Mouse (Mus musculus) midbrain, embryonic 16.5 days (tissue): ENCODE data around the gene Orai2. TPM values are rescaled to one million over a fixed set of nuclear protein-coding genes. Genes with fewer than 3 reads are reported as not detected.

Experiments
- ATAC-seq: fragments of 200-750 bp; cut with Nextera tagmentation; 2 replicates; pipeline ENCODE4 v1.8.0; 2017; ENCODE audit warnings: moderate TSS enrichment
- H3K27ac ChIP-seq: fragments of 300-500 bp; sonication (generic); 2 replicates; pipeline ENCODE4 v1.5.1; 2014; ENCODE audit warnings: mild to moderate bottlenecking, low read length, mixed read lengths
- H3K27me3 ChIP-seq: fragments of 300-500 bp; sonication (generic); 2 replicates; pipeline ENCODE4 v1.6.1; 2014; ENCODE audit warnings: low read depth, low read length, mixed read lengths; ENCODE audit not compliant: control insufficient read depth, insufficient read depth
- H3K36me3 ChIP-seq: fragments of 300-500 bp; sonication (generic); 2 replicates; pipeline ENCODE4 v1.6.1; 2014; ENCODE audit warnings: mild to moderate bottlenecking, low read length, moderate library complexity, mixed read lengths; ENCODE audit not compliant: control insufficient read depth, insufficient read depth
- H3K4me1 ChIP-seq: fragments of 300-500 bp; sonication (generic); 2 replicates; pipeline ENCODE4 v1.6.1; 2014; ENCODE audit warnings: mild to moderate bottlenecking, low read length, mixed read lengths; ENCODE audit not compliant: control insufficient read depth, insufficient read depth
- H3K4me2 ChIP-seq: fragments of 300-500 bp; sonication (generic); 2 replicates; pipeline ENCODE4 v1.6.1; 2014; ENCODE audit warnings: mild to moderate bottlenecking, low read length, mixed read lengths
- H3K4me3 ChIP-seq: fragments of 300-500 bp; sonication (generic); 2 replicates; pipeline ENCODE4 v1.5.1; 2014; ENCODE audit warnings: low read depth, mild to moderate bottlenecking, low read length, moderate library complexity, mixed read lengths
- H3K9ac ChIP-seq: fragments of 300-500 bp; sonication (generic); 2 replicates; pipeline ENCODE4 v1.6.1; 2014; ENCODE audit warnings: low read depth, low read length, mixed read lengths
- H3K9me3 ChIP-seq: fragments of 300-500 bp; sonication (generic); replicated peaks from 2 replicates; pipeline ENCODE4 v1.6.1; 2014; ENCODE audit warnings: mild to moderate bottlenecking, low read length, mixed read lengths; ENCODE audit not compliant: control insufficient read depth, poor library complexity, severe bottlenecking
- WGBS: fragments of 180-500 bp; shearing (Covaris S2); extraction: QIAGEN DNeasy Blood & Tissue Kit; methylation state at CpG from one replicate; pipeline ENCODE4 v1.1.7; 2014; 5-methylcytosine and 5-hydroxymethylcytosine counted together
- polyA plus RNA-seq: library from polyadenylated mRNA; unstranded; fragments of >200 nt; fragmentation: Nextera tagmentation; extraction: Ambion mirVana; gene quantifications from 2 replicates; pipeline ENCODE4 v1.2.1, GENCODE M21; 2015

The Orai2 gene
- polyA plus RNA-seq, 1 experiment from 2014 or later, result 52.0 TPM

DNA sequence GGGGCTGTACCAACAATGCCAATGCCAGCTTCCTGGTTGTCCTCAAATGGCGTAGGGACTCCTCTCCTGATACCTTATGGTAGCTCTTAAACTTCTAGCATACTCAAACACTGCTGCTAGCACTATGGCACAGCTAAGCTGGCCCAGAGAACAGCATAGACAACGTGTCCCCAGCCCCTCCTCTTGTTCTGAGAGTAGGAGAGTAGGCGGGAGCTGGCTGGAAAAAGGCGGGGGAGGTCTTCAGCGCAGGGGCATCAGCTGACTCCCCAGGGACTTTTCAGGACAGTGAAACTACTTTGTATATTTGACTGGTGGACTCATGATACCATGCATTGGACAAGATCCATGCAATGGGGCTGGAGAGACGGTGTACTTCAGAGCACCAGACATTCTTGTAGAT, 11.5 kb upstream of the Orai2 start:
- Histone ChIP-seq H3K27ac (no peak overlapping the region), H3K9ac (no peak overlapping the region), H3K27me3 (no peaks in the 10 kb centered on the region), H3K4me3 (no peak overlapping the region), H3K36me3 (peaks cover 28% of the 10 kb centered on the region), H3K9me3 (no peaks in the 10 kb centered on the region), H3K4me2 (no peak overlapping the region), H3K4me1 (no peaks in the 10 kb centered on the region)
- no peak for ATAC-seq
- 90% methylated on average over 6 of the region's 6 CpGs for WGBS

DNA sequence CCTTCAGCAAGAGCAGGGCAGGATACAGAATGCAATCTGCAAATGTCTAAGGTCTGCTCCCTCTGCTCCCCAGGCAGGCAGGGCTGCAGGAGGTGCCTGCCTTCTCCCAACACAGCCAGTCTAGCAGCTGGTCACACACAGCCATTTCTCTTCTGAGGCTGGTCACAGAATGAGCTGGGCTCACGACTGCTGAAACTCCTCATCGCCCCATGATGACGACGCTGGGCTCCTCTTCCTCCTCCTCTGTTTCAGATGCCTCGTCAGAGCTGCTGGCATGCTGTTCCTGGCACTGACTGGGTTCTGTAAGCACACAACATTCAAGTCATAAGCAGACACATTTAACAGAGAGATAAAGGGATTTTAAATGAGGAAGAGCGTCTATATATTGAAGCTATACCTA, 10.7 kb upstream of the Orai2 start:
- no peak for ATAC-seq
- no peak overlapping the region for H3K4me2 ChIP-seq

DNA sequence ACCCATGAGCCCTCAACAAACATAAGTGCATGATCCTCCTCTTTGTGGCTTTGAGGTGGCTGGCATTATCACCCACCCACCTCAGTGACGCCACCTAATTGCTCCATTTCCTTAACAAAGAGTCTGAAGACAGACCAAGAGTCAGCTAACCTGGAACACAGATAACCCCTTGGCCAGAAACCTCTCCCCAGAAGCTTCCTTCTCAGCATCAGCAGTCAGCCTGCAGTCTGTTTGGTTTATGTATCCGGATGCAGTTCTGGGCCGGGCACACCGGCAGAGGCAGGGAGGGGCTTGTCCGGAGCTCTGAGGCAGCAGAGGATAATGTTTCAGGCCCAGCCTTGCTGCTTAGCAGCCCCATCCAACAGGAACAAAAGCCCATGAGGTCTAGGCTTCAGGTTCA, 9.1 kb upstream of the Orai2 start:
- H3K27me3 ChIP-seq, result no peaks in the 10 kb centered on the region
- ATAC-seq, result no peak
- no peaks in the 10 kb centered on the region for H3K9me3 ChIP-seq
- H3K4me1 ChIP-seq, result no peaks in the 10 kb centered on the region
- 85% methylated on average over 5 of the region's 5 CpGs for WGBS
- no peak overlapping the region for H3K4me3 ChIP-seq
- no peak overlapping the region for H3K4me2 ChIP-seq
- H3K36me3 ChIP-seq, result peaks cover 28% of the 10 kb centered on the region
- no peak overlapping the region for H3K9ac ChIP-seq
- H3K27ac ChIP-seq, result no peak overlapping the region

More for the DNA sequence above, 10.7 kb upstream of the Orai2 start:
- no peaks in the 10 kb centered on the region for H3K27me3 ChIP-seq
- peaks cover 28% of the 10 kb centered on the region for H3K36me3 ChIP-seq
- H3K27ac ChIP-seq, result no peak overlapping the region
- no peaks in the 10 kb centered on the region for H3K9me3 ChIP-seq
- 89% methylated on average over 6 of the region's 6 CpGs for WGBS
- no peaks in the 10 kb centered on the region for H3K4me1 ChIP-seq
- no peak overlapping the region for H3K9ac ChIP-seq
- H3K4me3 ChIP-seq, result no peak overlapping the region

DNA sequence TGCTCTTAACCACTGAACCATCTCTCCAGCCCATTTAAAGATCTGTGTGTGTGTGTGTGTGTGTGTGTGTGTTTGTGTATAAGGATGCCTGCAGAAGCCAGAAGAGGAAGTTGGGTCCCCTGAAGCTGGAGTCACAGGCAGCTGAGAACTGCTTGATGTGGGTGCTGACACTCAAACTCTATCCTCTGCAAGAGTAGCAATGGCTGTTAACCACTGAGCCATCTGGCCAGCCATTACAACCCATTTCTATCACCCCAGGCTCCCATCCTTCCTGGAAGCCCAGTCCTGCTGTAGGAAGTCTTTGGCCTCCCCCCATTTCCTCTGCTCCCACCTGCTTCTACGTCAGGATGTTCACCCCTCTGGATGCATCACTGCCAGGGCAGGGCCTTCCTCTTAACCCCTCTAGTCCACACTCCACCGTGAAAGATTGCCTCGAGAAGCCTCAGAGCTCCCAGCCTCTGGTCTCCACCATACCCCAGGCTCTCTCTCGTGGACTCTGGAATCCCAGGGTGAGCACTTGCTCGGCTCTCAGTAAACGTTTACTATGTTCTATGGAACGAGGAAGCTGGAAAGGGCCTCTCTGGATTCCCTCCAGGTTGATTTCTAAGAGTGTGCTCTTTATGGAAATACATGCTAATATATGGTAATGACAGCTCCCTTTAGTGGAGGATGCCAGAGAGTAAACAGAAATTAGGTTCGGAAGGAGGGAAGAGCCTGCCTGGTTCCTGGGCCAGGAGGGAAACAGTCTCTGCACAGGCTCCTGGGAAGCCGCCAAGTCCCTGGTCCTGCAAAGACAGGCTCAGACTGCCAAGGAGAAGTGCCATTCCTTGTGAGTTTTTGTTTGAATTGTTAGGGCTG, 3.3 kb upstream of the Orai2 start:
- no peak for ATAC-seq
- peak overlapping the region; percentile 44; the same call in 1 of the 2 replicates for H3K9ac ChIP-seq
- 39% methylated on average over 9 of the region's 9 CpGs for WGBS
- H3K36me3 ChIP-seq, result peaks cover 6% of the 10 kb centered on the region
- H3K4me2 ChIP-seq, result no peak overlapping the region
- no peaks in the 10 kb centered on the region for H3K9me3 ChIP-seq
- no peak overlapping the region for H3K4me3 ChIP-seq
- H3K4me1 ChIP-seq, result peaks cover 21% of the 10 kb centered on the region
- H3K27ac ChIP-seq, result peak overlapping the region; percentile 70
- no peaks in the 10 kb centered on the region for H3K27me3 ChIP-seq

DNA sequence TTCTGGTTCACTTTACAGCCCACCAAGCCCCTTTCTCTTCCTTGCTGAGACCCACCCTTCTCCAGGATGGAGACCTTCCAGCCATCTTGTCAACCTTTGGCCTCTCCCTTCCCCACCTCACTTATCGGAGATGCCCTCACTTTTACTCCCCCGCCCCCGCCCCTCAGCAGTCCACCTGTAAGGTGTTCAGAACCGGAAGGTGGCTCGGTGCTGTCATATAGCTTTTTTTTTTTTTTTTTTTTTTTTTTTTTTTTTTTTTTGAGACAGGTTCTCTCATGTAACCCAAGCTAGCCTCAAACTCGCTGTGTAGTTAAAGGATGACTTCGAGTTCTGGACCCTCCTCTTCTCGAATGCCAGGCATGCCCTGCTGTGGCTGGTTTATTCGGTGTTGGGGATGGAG, 2.4 kb upstream of the Orai2 start:
- Histone ChIP-seq H3K4me3 (no peak overlapping the region), H3K27ac (no peak overlapping the region), H3K4me2 (no peak overlapping the region), H3K9me3 (no peaks in the 10 kb centered on the region), H3K36me3 (no peaks in the 10 kb centered on the region), H3K9ac (no peak overlapping the region), H3K27me3 (no peaks in the 10 kb centered on the region), H3K4me1 (peaks cover 21% of the 10 kb centered on the region)
- WGBS, result 79% methylated on average over 9 of the region's 9 CpGs
- ATAC-seq, result no peak

DNA sequence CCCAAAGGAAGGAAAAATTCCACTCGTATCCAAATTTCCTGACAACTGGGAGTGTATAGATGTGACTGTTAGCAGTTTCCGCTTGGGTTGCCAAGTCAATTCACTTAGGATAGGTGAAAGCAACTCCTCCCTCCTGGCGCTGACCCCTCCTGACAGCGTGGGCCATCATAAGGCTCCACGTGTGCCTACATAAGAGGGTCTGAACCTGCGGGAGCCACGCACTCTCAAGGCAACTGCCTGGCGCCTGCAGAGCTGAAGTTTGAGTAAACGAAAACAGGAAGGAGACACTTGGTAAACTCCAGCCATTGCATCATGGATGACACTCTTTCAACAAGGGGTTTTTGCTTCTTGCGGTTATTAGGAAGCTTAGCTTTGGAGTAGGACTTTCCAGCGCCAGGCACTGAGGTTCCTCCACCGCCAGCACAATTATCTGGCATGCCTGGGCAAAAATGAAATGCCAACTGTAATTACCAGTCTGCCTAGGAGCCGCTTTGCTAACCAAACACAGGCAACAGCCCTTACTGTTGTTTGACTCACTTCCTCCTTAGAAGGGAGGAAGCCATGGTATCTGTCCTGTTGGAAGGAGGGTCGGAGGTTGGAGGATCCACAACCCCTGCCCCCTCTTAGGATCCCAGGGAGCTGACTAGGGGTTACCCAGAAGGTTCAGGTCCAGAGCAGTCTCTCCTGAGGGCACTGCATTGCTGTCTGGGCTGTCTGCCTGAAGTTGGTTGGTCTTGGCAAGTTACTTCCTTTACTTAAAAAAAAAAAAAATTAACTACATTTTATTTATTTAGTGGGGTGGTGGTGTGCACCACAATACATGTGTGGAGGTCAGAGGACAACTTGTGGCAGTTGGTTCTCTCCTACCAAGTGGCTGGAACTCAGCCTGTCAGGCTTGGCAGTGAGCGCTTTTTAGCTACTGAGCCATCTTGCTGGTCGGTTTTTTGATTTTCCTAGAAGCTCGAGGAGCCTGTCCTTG, 1.1 kb upstream of the Orai2 start:
- Histone ChIP-seq H3K27me3 (no peaks in the 10 kb centered on the region), H3K4me3 (peak overlapping the region; percentile 58), H3K27ac (peak overlapping the region; percentile 77), H3K9me3 (no peaks in the 10 kb centered on the region), H3K4me2 (peak overlapping the region; percentile 92), H3K4me1 (peaks cover 21% of the 10 kb centered on the region), H3K9ac (peak overlapping the region; percentile 80), H3K36me3 (peaks cover 3% of the 10 kb centered on the region; the same call in 1 of the 2 replicates)
- 35% methylated on average over 17 of the region's 17 CpGs for WGBS
- ATAC-seq, result no peak

DNA sequence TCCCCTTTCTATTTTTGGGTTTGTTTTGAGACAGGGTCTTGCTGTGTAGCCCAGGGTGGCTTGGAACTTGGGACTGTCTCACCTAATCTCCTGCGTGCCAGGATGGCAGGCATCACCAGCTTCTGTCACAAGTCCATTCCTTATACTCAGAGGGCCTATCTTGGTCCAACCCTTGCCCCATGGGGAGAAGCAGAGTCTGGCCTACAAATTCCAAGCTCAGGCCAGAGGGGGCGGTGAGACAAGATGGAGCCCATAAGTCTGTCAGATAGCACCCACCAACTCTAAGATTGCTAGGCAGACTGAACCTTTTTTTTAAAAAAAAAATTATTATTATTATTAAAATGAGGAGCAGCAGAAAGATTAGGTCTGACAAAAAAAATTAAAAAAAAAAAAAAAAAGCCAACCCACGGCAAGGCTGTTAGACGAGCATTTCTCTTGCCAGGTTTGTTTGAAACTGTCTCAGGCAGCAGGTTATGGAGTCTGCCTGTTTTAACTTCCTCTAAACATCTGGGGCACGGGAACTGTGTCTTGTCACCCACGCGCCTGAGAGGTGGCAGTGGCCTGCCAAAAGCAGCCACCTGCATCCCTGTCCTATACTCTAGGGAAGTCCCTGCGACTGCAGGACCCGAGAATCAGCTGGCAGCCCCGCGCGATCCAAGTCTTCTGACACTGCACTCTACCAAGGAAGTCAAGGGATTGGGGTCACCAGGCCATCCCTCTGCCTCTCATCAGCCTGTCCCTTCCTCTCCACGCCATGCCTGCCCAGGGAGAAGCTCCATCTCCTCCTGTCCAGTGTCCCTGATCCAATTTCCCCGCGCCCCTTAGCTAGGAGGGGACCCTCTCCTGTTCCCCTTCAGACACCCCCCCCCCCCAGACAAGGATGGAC, 644 bp downstream of the Orai2 start:
- Histone ChIP-seq H3K4me3 (peak overlapping the region; percentile 58), H3K9me3 (no peaks in the 10 kb centered on the region), H3K4me2 (peak overlapping the region; percentile 92), H3K9ac (peak overlapping the region; percentile 80), H3K27ac (peak overlapping the region; percentile 77), H3K4me1 (peaks cover 21% of the 10 kb centered on the region), H3K27me3 (no peaks in the 10 kb centered on the region), H3K36me3 (peaks cover 3% of the 10 kb centered on the region; the same call in 1 of the 2 replicates)
- ATAC-seq, result no peak; the same call in 1 of the 2 replicates
- WGBS, result 9% methylated on average over 14 of the region's 15 CpGs

DNA sequence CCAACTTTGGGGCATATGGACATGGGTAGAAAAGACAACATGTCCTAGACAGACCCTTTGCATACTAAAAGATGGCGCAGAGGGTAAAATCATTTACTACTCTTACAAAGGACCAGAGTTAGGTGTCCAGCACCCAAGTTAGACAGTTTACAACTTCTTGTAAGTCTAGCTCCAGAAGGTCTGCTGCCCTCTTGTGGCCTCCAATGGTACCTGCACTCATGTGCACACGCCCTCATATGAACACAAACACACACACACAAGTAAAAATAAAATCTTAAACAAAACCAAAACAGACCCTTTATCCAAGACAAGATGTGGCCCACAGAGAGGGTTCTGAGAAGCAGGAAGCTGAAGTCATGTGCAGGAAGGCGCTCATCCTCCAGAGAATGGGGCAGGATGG, 2.4 kb downstream of the Orai2 start:
- Histone ChIP-seq H3K4me3 (no peak overlapping the region), H3K27me3 (no peaks in the 10 kb centered on the region), H3K4me1 (peaks cover 14% of the 10 kb centered on the region), H3K4me2 (no peak overlapping the region), H3K36me3 (peaks cover 3% of the 10 kb centered on the region; the same call in 1 of the 2 replicates), H3K9ac (no peak overlapping the region), H3K27ac (no peak overlapping the region), H3K9me3 (no peaks in the 10 kb centered on the region)
- WGBS, result 92% methylated on average over 3 of the region's 3 CpGs
- ATAC-seq, result no peak
